Mouse (Mus musculus) layer of hippocampus, adult 18-20 months (tissue): Measurements from ENCODE around the gene Ebpl. TPM values are rescaled to one million over a fixed set of nuclear protein-coding genes. Genes with fewer than 3 reads are reported as not detected.

Experiments
- DNase-seq, 2 experiments: peaks; one replicate each; pipeline ENCODE4 v3.0.0; 2022; ENCODE audit warnings: low spot score in 2 of 2
- long read RNA-seq: library from polyadenylated mRNA; stranded (forward); transcript quantifications from one replicate; pipeline ENCODE4 v2.0.0, GENCODE M21; 2021
- total RNA-seq, 2 experiments: library from RNA; stranded (reverse); gene quantifications; 2 replicates each; pipeline ENCODE4 v1.2.3; 2021

Ebpl gene
- 1 to 10 TPM; 4.8 to 5.1 TPM for total RNA-seq
- long read RNA-seq, full-length matches to known transcripts, result 16 of 17 reads
- long read RNA-seq, partial matches to known transcripts, result 0 of 17 reads
- long read RNA-seq, other reads (novel, unspliced or antisense), result 1 of 17 reads

DNA sequence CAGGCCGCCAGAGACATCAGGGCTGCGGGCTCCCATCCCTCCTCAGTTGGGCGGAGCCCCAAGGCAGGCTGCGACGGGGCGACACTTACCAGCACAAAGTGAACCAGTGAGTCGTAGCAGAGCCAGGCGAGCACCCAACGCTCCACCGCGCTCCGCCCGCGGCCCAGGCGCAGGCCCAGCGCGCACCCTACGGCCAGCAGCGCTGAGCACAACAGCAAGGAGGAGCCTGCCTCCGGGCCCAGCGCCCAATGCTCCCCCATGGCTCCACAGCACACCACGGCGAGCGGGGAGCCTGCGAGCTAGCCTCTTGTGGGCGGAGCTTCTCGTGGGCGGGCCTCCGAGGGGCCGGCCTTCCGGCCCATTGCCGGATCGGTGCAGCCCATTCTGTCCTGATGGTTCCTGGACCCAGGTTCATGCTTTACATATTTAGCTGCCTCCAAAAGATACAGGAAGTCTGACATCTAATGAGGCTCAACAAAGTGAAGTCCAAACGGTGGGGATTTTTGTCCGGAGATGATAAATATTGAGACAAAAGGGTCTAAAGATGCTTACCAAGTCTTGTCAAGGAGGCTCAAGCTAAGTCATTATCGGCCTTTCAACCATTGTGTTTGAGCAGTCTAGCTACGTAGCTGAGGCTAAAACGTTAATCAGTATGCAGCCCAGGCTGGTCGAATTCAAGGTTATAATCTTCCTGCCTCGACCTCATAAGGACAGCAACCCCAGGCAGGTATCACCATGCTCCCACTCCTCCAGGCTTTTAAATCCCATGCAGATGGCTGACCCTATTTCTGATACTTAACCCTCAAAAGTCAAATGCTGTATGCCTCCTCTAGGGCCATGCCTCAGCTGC is at the start of gene Ebpl:
Gene Ebpl (minus strand): TSS at position 309 of the 850 bp plus-strand sequence.
- DNase-seq, result peak; percentile 90 to 93

GRCm38 (mm10) chr14:61410020-61410419 is 49.8 kb upstream of the Ebpl start:
- no peak for DNase-seq

GRCm38 (mm10) chr14:61407055-61407454 is 46.8 kb upstream of the Ebpl start:
- no peak for DNase-seq

- DNase-seq, result no peak
Measured at GRCm38 (mm10) chr14:61405761-61406160, 45.5 kb upstream of the Ebpl start.

- DNase-seq, result no peak
Measured at GRCm38 (mm10) chr14:61404941-61405340, 44.7 kb upstream of the Ebpl start.

GRCm38 (mm10) chr14:61394745-61395144 is 34.5 kb upstream of the Ebpl start:
- DNase-seq, result no peak

GRCm38 (mm10) chr14:61390586-61390985 is 30.3 kb upstream of the Ebpl start:
- no peak for DNase-seq

DNA sequence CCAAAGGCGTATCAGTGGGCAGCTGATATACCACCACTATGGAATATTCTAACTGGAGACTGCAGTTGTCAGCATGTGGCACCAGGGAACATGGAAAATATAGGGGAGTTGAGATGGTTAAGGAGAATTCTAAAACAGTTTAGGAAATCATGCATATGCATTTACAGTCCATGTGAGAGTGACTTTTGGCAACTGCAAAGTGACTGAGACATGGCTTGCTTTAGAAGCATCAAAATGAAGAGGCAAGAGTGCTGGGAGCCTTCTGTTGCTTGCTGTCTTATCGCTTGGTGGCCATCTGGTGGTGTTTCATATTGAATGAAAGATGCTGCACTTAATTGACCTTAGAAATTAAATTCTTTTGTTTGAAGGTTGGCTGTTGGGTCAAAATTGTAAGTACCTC is 7.1 kb upstream of the Ebpl start:
- DNase-seq, result peak in 1 of 2 experiments; percentile 39

GRCm38 (mm10) chr14:61364656-61365055 is 4.4 kb upstream of the Ebpl start:
- no peak for DNase-seq

GRCm38 (mm10) chr14:61363734-61364133 is 3.5 kb upstream of the Ebpl start:
- DNase-seq, result no peak

- no peak for DNase-seq
Measured at GRCm38 (mm10) chr14:61362268-61362667, 2.0 kb upstream of the Ebpl start.

DNA sequence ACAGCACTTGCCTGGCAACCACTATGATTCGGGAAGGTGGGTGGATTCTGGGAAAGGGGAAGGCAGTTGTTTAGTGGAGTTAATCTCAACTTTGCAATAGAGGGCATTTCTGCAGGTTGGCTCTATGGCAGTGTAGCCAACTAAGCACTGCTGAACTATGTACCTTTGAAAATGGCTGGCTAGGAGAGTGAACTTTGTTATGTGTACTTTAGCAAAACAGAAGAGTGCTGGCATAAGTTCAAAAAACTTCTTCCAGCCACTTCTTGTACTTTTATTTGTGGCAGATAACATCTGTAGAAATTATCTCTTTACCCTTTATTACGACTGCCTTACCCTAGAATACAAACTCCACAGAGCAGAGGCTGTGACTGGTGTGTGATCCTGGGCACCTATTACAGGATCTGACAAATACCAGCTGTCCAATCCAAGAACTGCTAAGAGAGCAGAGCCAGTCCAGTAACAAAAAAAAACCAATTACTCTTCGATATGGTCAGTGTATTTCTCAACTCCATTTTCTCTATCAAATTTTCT is 807 bp upstream of the Ebpl start:
- no peak for DNase-seq

GRCm38 (mm10) chr14:61354251-61355235 is 5.7 kb downstream of the Ebpl start:
- no peak for DNase-seq

GRCm38 (mm10) chr14:61350808-61351207 is 9.4 kb downstream of the Ebpl start:
- no peak for DNase-seq

DNA sequence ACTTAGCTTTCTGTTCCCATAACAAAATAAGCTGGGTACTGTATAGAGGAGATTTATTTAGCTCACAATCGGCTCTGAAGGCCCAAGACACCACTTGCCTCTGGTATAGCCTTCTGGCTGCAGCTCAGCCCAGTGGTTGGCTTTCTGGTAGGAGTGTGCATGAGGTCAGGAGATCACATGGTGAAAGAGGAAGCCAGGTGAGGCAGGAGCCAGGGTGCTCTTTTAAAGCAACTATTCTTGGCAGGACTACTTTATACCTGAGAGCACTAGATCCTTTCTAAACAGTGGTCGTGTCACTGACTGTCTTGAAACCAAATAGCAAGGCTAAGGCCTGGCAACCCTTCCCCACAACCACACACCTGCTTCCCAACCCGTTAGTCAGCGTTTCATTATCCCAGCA is 10.4 kb downstream of the Ebpl start:
- no peak for DNase-seq

DNA sequence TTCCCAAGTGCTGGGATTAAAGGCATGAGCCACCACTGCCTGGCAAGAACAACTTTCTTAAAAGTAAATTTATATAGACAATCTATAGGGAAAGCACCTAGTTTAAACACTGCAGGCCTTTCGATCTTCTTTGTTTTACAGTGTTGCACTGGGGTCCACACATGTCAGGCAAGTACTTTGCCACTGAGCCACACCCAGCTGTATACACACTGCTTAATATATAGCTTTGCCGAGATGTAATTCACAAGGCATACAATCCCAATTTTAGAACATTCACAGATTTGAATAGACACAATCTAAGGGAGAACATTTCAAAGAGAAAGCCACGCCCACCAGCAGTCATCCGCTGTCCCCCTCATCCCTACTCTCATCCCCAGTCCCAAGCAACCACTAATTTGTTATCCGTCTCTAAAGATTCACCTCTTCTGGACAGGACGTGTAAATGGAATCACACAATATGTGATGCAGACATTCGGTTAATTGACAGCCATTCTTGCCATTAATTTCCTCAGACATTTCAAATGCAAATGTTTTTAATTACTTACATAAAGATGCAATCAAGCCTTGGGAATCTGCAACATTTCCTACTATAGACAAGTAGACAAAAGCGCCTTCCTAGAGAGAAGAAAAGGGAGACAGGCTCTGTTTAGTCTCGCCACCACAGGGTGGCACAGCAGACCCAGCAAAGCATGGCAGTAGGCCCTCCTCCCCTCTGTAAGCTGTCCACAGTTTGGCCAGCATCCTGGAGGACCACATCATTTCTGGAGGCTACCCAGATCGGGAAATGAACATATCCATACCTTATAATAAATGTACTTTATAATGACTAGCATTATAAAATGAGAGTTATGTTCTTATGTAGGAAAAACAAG is 13.2 kb downstream of the Ebpl start:
- peak in 1 of 2 experiments; percentile 55 for DNase-seq

GRCm38 (mm10) chr14:61344590-61344989 is 15.6 kb downstream of the Ebpl start:
- DNase-seq, result no peak

DNA sequence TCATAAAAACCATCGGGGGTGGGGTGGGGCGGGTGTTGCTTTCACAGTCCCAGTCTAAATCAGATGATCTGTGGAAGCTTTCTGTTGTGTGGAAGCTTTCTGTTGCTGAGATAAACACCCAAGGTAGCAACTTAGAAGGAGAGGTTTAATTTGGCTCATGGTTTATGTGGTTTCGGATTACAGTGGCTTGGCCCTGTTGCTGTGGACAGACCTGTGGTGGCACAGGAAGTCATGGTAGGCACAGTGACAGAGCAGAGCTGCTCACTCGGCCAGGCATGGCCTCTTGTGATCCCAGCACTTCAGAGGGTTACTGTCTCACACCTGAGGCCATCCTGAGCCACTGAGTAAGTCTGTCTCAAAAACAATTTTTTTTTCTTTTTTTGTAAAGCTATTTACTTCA is 20.9 kb downstream of the Ebpl start:
- no peak for DNase-seq

- DNase-seq, result peak; percentile 67 to 80
Measured at GRCm38 (mm10) chr14:61330996-61331561, 29.2 kb downstream of the Ebpl start.

DNA sequence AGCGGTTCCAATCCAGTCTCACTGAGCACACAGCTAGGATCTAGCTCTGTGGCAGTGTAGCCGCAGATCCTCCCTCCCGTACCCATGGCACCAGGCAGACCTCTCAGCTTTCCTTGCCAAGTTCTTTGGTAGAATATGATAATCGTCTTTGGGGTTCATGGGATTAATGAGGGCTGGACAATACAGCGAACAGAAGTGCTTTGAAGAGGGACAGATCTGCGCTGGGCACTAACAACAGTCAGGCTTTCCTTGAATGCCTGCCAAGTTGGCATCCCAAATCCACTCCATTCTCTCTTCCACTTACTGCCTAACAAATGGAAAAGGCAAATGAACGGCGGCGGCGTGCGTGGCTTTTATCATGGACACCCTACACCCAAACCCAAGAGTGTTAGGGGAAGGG is 29.6 kb downstream of the Ebpl start:
- DNase-seq, result peak; percentile 38 to 66
